Comparison of ENCODE assay signal across 9 mouse cellular contexts in the genomic region with DNA sequence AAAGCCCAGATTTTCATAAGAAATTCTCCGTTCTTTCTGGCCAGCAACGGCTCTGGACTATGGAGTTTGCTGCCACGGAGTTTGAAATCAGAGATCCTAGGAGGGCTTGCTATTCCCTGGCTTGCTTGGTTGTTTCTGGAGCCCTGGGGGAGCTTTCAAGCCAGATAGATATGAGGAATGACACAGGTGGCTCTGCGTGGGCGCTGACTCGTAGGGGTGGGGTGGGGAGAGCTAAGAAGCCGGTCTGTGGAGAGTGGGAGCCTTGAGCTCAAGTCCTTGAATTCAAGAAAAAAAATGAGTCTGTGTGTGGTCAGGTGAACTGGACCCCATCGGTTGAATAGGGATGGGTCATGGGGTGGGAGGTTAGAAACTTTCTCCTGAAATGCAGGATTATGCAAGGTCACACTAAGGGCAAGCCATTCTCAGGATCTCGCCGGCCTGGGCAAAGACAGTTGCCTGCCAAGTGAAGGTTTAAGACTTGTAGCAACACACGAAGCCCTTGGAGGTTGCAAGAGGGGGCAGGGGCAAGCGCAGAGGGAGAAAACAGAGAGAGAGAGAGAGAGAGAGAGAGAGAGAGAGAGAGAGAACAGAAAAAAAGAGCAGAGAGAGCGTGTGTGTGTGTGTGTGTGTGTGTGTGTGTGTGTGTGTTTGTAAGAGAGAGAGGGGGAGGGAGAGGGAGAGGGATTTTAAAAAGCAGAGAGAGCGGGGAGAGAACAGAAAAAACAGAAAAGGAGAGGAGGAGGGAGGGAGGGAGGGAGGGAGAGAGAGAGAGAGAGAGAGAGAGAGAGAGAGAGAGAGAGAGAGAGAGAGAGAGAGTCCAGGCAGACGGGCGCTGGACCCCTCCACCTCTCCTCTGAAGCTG. TPM values are rescaled to one million over a fixed set of nuclear protein-coding genes. Genes with fewer than 3 reads are reported as not detected.
DNase-seq lines count a peak whose midpoint lies in the region; ATAC-seq and TF ChIP-seq lines count a peak whose summit lies in the region.
"Had no signal": no experiment of that assay in that cellular context is flagged by ENCODE, and none has a peak within 500 bp of the region (broad histone marks: within the 10 kb centered on the region; RNA-seq: fewer than 3 reads in every experiment).

No protein-coding gene starts in this region.

- no peaks in the 10 kb centered on the region for H3K4me1 ChIP-seq in heart, postnatal 0 days (ENCODE audit: control insufficient read depth, insufficient read depth)
- H3K4me1 ChIP-seq in hindbrain, embryonic 11.5 days (replicated peaks; ENCODE audit: control insufficient read depth, insufficient read depth, low read length): peaks cover 5% of the 10 kb centered on the region; the same call in 1 of the 2 replicates
- H3K4me1 ChIP-seq in midbrain, postnatal 0 days (ENCODE audit: insufficient read depth, low read length): peaks cover 13% of the 10 kb centered on the region; the same call in 1 of the 2 replicates

- no peak for TF ChIP-seq EP300 in heart, postnatal 0 days (IDR thresholded peaks at IDR 0.05; ENCODE audit: low read depth)

- no peak overlapping the region for H3K27ac ChIP-seq in heart, postnatal 0 days (ENCODE audit: low read depth)
- peak overlapping the region; percentile 14; the same call in 1 of the 2 replicates for H3K27ac ChIP-seq in hindbrain, embryonic 11.5 days (ENCODE audit: low read depth, low read length)
- H3K27ac ChIP-seq in midbrain, postnatal 0 days (ENCODE audit: low read depth, low read length): peak overlapping the region; percentile 91

- no peaks in the 10 kb centered on the region for H3K9me3 ChIP-seq in heart, postnatal 0 days (replicated peaks; ENCODE audit: control insufficient read depth, low read length)
- no peaks in the 10 kb centered on the region for H3K9me3 ChIP-seq in hindbrain, embryonic 11.5 days (ENCODE audit: control insufficient read depth, low read length)
- H3K9me3 ChIP-seq in midbrain, postnatal 0 days (ENCODE audit: low read length): no peaks in the 10 kb centered on the region

- TF ChIP-seq CTCF in heart, postnatal 0 days (IDR thresholded peaks at IDR 0.05; ENCODE audit: low read depth): no peak
- no peak for TF ChIP-seq CTCF in midbrain, postnatal 0 days (IDR thresholded peaks at IDR 0.05)

- DNase-seq in heart, postnatal 0 days (ENCODE audit: low spot score): no peak
- no peak for DNase-seq in heart, postnatal 4 days
- peak; percentile 61 for DNase-seq in embryo, embryonic 10 days (ENCODE audit: low spot score)
- DNase-seq in hindbrain, embryonic 11.5 days (ENCODE audit: low spot score): peak; percentile 33
- DNase-seq in midbrain, postnatal 0 days (ENCODE audit: low spot score): no peak
- no peak for DNase-seq in cerebellum, postnatal 4 days (ENCODE audit: low spot score in 2 of 2)
- no peak for DNase-seq in urinary bladder, postnatal 4 days (ENCODE audit: low spot score in 2 of 2)
- DNase-seq in thymus, postnatal 10 days (ENCODE audit: low spot score in 2 of 2): no peak
- DNase-seq: cerebellum, postnatal 36 days had no signal

- peaks cover 70% of the 10 kb centered on the region for H3K27me3 ChIP-seq in heart, postnatal 0 days (ENCODE audit: control insufficient read depth, insufficient read depth, low read length)
- H3K27me3 ChIP-seq in hindbrain, embryonic 11.5 days (ENCODE audit: control insufficient read depth, insufficient read depth, low read length): 0 out of 2 replicates have a peak, but pooled peaks cover 5% of the 10 kb centered on the region
- no peaks in the 10 kb centered on the region for H3K27me3 ChIP-seq in midbrain, postnatal 0 days (ENCODE audit: insufficient read depth, low read length)

- WGBS in heart, postnatal 0 days: 24% methylated on average over 15 of the region's 16 CpGs
- 5% methylated on average over 16 of the region's 16 CpGs for WGBS in hindbrain, embryonic 11.5 days
- 7% methylated on average over 14 of the region's 16 CpGs for WGBS in midbrain, postnatal 0 days

- H3K36me3 ChIP-seq in heart, postnatal 0 days (replicated peaks; ENCODE audit: control insufficient read depth, insufficient read depth, low read length): no peaks in the 10 kb centered on the region
- no peaks in the 10 kb centered on the region for H3K36me3 ChIP-seq in hindbrain, embryonic 11.5 days (ENCODE audit: control insufficient read depth, insufficient read depth, low read length)
- no peaks in the 10 kb centered on the region for H3K36me3 ChIP-seq in midbrain, postnatal 0 days (ENCODE audit: insufficient read depth, low read length)

- H3K4me3 ChIP-seq in heart, postnatal 0 days (ENCODE audit: low read depth, low read length): 0 out of 2 replicates have a peak overlapping the region, but pooled peaks have one; percentile 1
- H3K4me3 ChIP-seq in hindbrain, embryonic 11.5 days (ENCODE audit: low read depth, low read length): peak overlapping the region; percentile 54
- H3K4me3 ChIP-seq in midbrain, postnatal 0 days (ENCODE audit: low read depth, low read length): peak overlapping the region; percentile 69

- no peak overlapping the region; the same call in 1 of the 2 replicates for H3K4me2 ChIP-seq in heart, postnatal 0 days (ENCODE audit: low read depth, low read length)
- peak overlapping the region; percentile 79 for H3K4me2 ChIP-seq in hindbrain, embryonic 11.5 days (replicated peaks; ENCODE audit: low read depth, low read length)
- peak overlapping the region; percentile 70 for H3K4me2 ChIP-seq in midbrain, postnatal 0 days (ENCODE audit: low read depth, low read length, poor library complexity, severe bottlenecking)

- H3K9ac ChIP-seq in heart, postnatal 0 days (replicated peaks; ENCODE audit: low read depth, low read length): no peak overlapping the region
- no peak overlapping the region for H3K9ac ChIP-seq in hindbrain, embryonic 11.5 days (ENCODE audit: low read depth, low read length)
- H3K9ac ChIP-seq in midbrain, postnatal 0 days (replicated peaks; ENCODE audit: low read length, poor library complexity, severe bottlenecking): peak overlapping the region; percentile 85

- ATAC-seq in heart, postnatal 0 days (ENCODE audit: insufficient read depth, low read depth): no peak
- peak; percentile 0; the same call in 1 of the 2 replicates for ATAC-seq in hindbrain, embryonic 11.5 days (ENCODE audit: low FRiP score)
- peak; percentile 9 for ATAC-seq in midbrain, postnatal 0 days (ENCODE audit: low FRiP score)

RNA-seq across cellular contexts. Expression of a gene that starts 13.8 kb away (rescaled TPM):
- total RNA-seq in heart, postnatal 0 days (2014; rRNA removed; ENCODE audit: low replicate concordance): 18.4 and 22.9 TPM in 2 replicates
- 28.7 and 31.3 TPM in 2 replicates for polyA plus RNA-seq in heart, postnatal 0 days (2015; fragmentation: Nextera tagmentation; extraction: Ambion mirVana)
- 10 to 100 TPM; 33.4 to 33.7 TPM for total RNA-seq in heart, postnatal 4 days (2021)
- 37.4 and 43.7 TPM in 2 replicates for polyA plus RNA-seq in hindbrain, embryonic 11.5 days (2014; fragmentation: Nextera tagmentation; extraction: Ambion mirVana)
- 31.2 and 40.3 TPM in 2 replicates for total RNA-seq in midbrain, postnatal 0 days (2014; rRNA removed)
- 48.5 and 53.2 TPM in 2 replicates for polyA plus RNA-seq in midbrain, postnatal 0 days (2015; fragmentation: Nextera tagmentation; extraction: Ambion mirVana)

RNA-seq across cellular contexts. Expression of a gene that starts 31.4 kb away (rescaled TPM):
- 0.31 and 11.5 TPM in 2 replicates for total RNA-seq in heart, postnatal 0 days (2014; rRNA removed; ENCODE audit: low replicate concordance)
- polyA plus RNA-seq in heart, postnatal 0 days (2015; fragmentation: Nextera tagmentation; extraction: Ambion mirVana): 3.1 and 5.2 TPM in 2 replicates
- total RNA-seq in heart, postnatal 4 days (2021): 1 to 10 TPM; 3.1 to 6.4 TPM
- polyA plus RNA-seq in hindbrain, embryonic 11.5 days (2014; fragmentation: Nextera tagmentation; extraction: Ambion mirVana): 0.14 and 0.56 TPM in 2 replicates
- total RNA-seq in midbrain, postnatal 0 days (2014; rRNA removed): 1.2 and 4.9 TPM in 2 replicates
- 0.57 and 1.4 TPM in 2 replicates for polyA plus RNA-seq in midbrain, postnatal 0 days (2015; fragmentation: Nextera tagmentation; extraction: Ambion mirVana)

RNA-seq across cellular contexts. Expression of a gene that starts 34.8 kb away (rescaled TPM):
- 8.7 and 11.1 TPM in 2 replicates for total RNA-seq in heart, postnatal 0 days (2014; rRNA removed; ENCODE audit: low replicate concordance)
- 7.6 and 8.2 TPM in 2 replicates for polyA plus RNA-seq in heart, postnatal 0 days (2015; fragmentation: Nextera tagmentation; extraction: Ambion mirVana)
- 1 to 10 TPM; 6.1 to 8.6 TPM for total RNA-seq in heart, postnatal 4 days (2021)
- 17.8 and 21.3 TPM in 2 replicates for polyA plus RNA-seq in hindbrain, embryonic 11.5 days (2014; fragmentation: Nextera tagmentation; extraction: Ambion mirVana)
- 12.1 and 13.2 TPM in 2 replicates for total RNA-seq in midbrain, postnatal 0 days (2014; rRNA removed)
- 5.8 and 6.2 TPM in 2 replicates for polyA plus RNA-seq in midbrain, postnatal 0 days (2015; fragmentation: Nextera tagmentation; extraction: Ambion mirVana)

Comparison
In these comparisons a context has a peak if more than half of its experiments do, and no peak if none do; other contexts are left out.
1. DNase-seq: peak in embryo, embryonic 10 days (single experiment) and hindbrain, embryonic 11.5 days (single experiment); none in heart, postnatal 0 days (single experiment), heart, postnatal 4 days (single experiment), midbrain, postnatal 0 days (single experiment), cerebellum, postnatal 4 days (0 of 2), urinary bladder, postnatal 4 days (0 of 2) and thymus, postnatal 10 days (0 of 2).
2. H3K4me3 ChIP-seq: peak in every context shown above with its lines; median percentile 69 in midbrain, postnatal 0 days; 54 in hindbrain, embryonic 11.5 days; 1 in heart, postnatal 0 days.